Mouse (Mus musculus): ENCODE measurements around the gene Txnrd3. TPM values are rescaled to one million over a fixed set of nuclear protein-coding genes. Genes with fewer than 3 reads are reported as not detected.
A peak's percentile ranks its signal among the peaks of the same experiment; 100 is the strongest.

Txnrd3 gene
- polyA plus RNA-seq, 1 experiment from 2014 or later = 6.6 TPM

DNA sequence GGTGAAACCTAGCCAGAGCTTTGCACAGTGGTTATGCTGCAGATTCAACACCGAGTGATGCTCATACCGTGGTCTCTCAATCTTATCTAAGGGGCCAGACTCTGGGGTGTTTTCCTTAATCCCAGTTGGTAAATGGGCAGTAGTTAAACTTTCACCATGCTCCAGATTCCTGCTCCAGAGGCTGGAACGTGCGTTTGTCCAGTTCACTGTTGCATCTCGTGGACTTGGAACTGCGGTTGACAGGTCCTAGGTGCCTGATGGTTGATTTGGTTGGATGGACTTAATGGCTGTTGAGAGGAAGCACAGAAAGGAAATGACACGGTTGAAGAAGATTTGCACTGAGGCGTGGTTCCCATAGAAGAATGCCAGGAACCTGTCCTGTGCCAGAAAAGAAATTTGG, 6.1 kb downstream of the Txnrd3 start:
- H3K9ac ChIP-seq (ENCODE audit: low read depth, low read length) = no peak overlapping the region
- 69% methylated on average over 8 of the region's 8 CpGs for WGBS
- no peak for TF ChIP-seq CTCF (IDR thresholded peaks at IDR 0.05; ENCODE audit: low read depth)
- H3K9me3 ChIP-seq (ENCODE audit: control insufficient read depth) = no peaks in the 10 kb centered on the region
- H3K4me2 ChIP-seq (replicated peaks; ENCODE audit: low read depth) = no peak overlapping the region
- no peak overlapping the region for H3K4me3 ChIP-seq (ENCODE audit: low read depth, low read length)
- no peaks in the 10 kb centered on the region for H3K4me1 ChIP-seq (replicated peaks; ENCODE audit: control insufficient read depth, insufficient read depth, low read length)
- no peaks in the 10 kb centered on the region for H3K27me3 ChIP-seq (replicated peaks; ENCODE audit: control insufficient read depth, insufficient read depth, low read length)
- no peaks in the 10 kb centered on the region for H3K36me3 ChIP-seq (ENCODE audit: control insufficient read depth, insufficient read depth)
- no peak for ATAC-seq
- no peak overlapping the region for H3K27ac ChIP-seq (ENCODE audit: low read depth, low read length)

DNA sequence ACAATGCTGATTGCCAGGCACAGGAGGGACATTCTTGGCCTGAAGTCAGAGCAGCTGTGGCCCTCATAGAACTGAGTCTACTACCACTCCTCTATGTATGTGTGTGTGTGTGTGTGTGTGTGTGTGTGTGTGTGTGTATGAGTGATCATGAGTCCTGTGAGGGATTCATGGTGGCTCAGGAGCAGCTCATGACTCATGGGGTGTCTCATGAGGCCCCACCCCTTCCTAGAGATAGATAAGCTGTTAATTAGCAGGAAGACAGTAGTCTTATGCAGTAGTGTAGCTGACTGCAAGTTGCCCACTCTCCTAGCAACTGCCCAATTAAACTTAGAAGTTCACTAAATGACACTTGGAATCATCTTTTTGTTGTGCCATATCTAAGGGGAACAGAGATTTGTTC, 8.0 kb downstream of the Txnrd3 start:
- Histone ChIP-seq H3K9ac (ENCODE audit: low read depth, low read length) (no peak overlapping the region), H3K4me2 (replicated peaks; ENCODE audit: low read depth) (no peak overlapping the region), H3K27me3 (replicated peaks; ENCODE audit: control insufficient read depth, insufficient read depth, low read length) (no peaks in the 10 kb centered on the region), H3K4me1 (replicated peaks; ENCODE audit: control insufficient read depth, insufficient read depth, low read length) (no peaks in the 10 kb centered on the region), H3K36me3 (ENCODE audit: control insufficient read depth, insufficient read depth) (no peaks in the 10 kb centered on the region), H3K9me3 (ENCODE audit: control insufficient read depth) (no peaks in the 10 kb centered on the region), H3K27ac (ENCODE audit: low read depth, low read length) (no peak overlapping the region), H3K4me3 (ENCODE audit: low read depth, low read length) (no peak overlapping the region)
- ATAC-seq = no peak
- TF ChIP-seq CTCF (IDR thresholded peaks at IDR 0.05; ENCODE audit: low read depth) = no peak

DNA sequence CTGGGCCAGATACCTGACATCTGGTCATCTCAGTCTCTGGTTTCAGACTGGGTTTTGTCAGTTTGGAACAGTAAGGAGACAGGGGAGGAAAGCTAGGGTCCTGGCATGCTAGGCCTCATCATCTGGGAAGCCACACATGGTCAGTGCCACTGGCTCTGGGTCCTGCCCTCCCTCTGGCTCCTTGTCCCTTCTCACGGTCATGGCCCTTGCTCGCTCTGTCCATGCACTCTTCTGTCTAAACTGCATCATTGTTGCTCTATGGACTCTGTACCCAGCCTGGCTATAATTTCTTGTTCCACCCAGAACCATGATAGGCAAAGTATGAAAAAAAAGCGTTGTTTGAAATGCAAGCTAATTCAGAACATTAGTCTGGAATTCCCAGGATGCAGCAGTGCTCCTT, 11.2 kb downstream of the Txnrd3 start:
- no peaks in the 10 kb centered on the region for H3K36me3 ChIP-seq (ENCODE audit: control insufficient read depth, insufficient read depth)
- no peak overlapping the region for H3K9ac ChIP-seq (ENCODE audit: low read depth, low read length)
- TF ChIP-seq CTCF (IDR thresholded peaks at IDR 0.05; ENCODE audit: low read depth) = no peak
- no peak overlapping the region for H3K4me2 ChIP-seq (replicated peaks; ENCODE audit: low read depth)
- no peaks in the 10 kb centered on the region for H3K27me3 ChIP-seq (replicated peaks; ENCODE audit: control insufficient read depth, insufficient read depth, low read length)
- no peak overlapping the region for H3K27ac ChIP-seq (ENCODE audit: low read depth, low read length)
- no peaks in the 10 kb centered on the region for H3K9me3 ChIP-seq (ENCODE audit: control insufficient read depth)
- peak; percentile 38; the same call in 1 of the 2 replicates for ATAC-seq
- H3K4me1 ChIP-seq (replicated peaks; ENCODE audit: control insufficient read depth, insufficient read depth, low read length) = no peaks in the 10 kb centered on the region
- WGBS = 67% methylated on average over 3 of the region's 3 CpGs
- no peak overlapping the region for H3K4me3 ChIP-seq (ENCODE audit: low read depth, low read length)

DNA sequence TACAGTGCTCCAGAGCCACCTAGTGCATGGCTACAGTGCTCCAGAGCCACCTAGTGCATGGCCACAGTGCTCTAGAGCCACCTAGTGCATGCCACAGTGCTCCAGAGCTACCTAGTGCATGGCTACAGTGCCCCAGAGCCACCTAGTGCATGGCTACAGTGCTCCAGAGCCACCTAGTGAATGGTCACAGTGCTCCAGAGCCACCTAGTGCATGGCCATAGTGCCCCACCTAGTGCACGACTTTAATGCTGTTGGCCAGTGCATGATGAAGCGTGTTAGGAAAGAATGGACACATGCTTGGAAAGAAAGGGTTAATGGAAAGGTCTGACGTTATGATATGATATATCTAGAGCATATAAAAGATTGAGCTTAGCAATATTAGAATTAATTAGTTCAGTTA, 14.6 kb downstream of the Txnrd3 start:
- Histone ChIP-seq H3K4me1 (replicated peaks; ENCODE audit: control insufficient read depth, insufficient read depth, low read length) (no peaks in the 10 kb centered on the region), H3K4me2 (replicated peaks; ENCODE audit: low read depth) (no peak overlapping the region), H3K36me3 (ENCODE audit: control insufficient read depth, insufficient read depth) (peaks cover under 1% of the 10 kb centered on the region; the same call in 1 of the 2 replicates), H3K9me3 (ENCODE audit: control insufficient read depth) (no peaks in the 10 kb centered on the region), H3K9ac (ENCODE audit: low read depth, low read length) (no peak overlapping the region), H3K27me3 (replicated peaks; ENCODE audit: control insufficient read depth, insufficient read depth, low read length) (no peaks in the 10 kb centered on the region), H3K4me3 (ENCODE audit: low read depth, low read length) (no peak overlapping the region), H3K27ac (ENCODE audit: low read depth, low read length) (no peak overlapping the region)
- peak; percentile 33; the same call in 1 of the 2 replicates for TF ChIP-seq CTCF (IDR thresholded peaks at IDR 0.05; ENCODE audit: low read depth)
- ATAC-seq = no peak
- 76% methylated on average over 3 of the region's 3 CpGs for WGBS

DNA sequence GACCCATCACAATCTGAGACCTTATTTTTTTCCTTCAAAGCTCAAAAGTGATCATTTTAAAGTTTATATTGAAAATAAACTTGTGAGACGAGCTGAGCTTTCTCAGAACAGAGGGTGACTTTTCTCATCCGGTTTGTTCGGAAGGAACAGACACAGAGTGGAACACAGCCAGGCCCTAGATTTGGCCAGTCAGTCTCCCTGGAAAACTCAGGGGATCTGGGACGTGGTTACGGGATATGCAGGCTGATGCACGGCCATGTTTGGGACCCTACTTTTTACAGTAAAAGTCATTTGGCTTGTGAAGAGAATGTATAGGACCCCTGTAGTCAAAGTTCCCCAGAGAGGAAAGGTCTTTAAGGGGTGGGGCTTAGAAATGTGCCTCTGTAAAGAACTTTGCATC, 15.1 kb downstream of the Txnrd3 start:
- Histone ChIP-seq H3K4me3 (ENCODE audit: low read depth, low read length) (no peak overlapping the region), H3K9ac (ENCODE audit: low read depth, low read length) (no peak overlapping the region), H3K27ac (ENCODE audit: low read depth, low read length) (no peak overlapping the region), H3K27me3 (replicated peaks; ENCODE audit: control insufficient read depth, insufficient read depth, low read length) (no peaks in the 10 kb centered on the region), H3K4me2 (replicated peaks; ENCODE audit: low read depth) (no peak overlapping the region), H3K9me3 (ENCODE audit: control insufficient read depth) (no peaks in the 10 kb centered on the region), H3K4me1 (replicated peaks; ENCODE audit: control insufficient read depth, insufficient read depth, low read length) (no peaks in the 10 kb centered on the region), H3K36me3 (ENCODE audit: control insufficient read depth, insufficient read depth) (peaks cover 7% of the 10 kb centered on the region; the same call in 1 of the 2 replicates)
- no peak for TF ChIP-seq CTCF (IDR thresholded peaks at IDR 0.05; ENCODE audit: low read depth)
- WGBS = 83% methylated on average over 6 of the region's 6 CpGs
- no peak for ATAC-seq

DNA sequence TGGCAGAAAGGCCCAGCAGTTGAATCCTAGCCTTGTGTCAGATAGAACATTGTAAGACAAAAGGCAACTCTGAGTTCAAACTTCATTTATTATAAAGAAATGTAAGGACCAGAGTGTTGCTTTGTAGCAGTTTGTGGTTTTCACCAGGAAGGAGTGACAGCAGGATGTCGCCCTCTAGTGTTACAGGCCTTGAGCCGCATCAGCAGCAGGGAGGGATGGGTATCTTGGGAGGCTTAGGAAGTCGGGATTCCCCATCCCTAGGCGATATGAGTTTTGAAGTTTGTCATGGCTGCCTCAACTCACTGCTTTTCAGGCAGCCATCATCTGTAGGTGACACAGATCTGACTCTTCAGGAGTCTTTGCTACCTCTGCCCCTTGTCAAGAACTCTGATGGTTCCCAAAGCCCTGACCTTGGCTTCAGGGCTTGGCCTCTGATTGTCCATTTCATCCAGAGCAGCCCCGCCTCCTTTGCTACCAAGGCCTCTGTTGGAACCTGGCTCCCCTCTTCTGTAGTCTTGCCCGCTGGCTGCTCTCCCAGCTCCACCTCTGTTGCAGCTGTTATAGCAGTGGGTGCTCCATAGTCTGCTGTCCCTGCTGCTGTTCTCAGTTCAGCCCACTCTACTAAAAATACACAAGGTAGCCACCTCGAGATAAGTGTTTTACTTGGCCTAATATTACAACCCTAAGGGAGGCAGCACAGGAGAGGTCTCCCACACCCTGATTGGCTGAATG, 16.1 kb downstream of the Txnrd3 start:
- no peak overlapping the region for H3K4me2 ChIP-seq (replicated peaks; ENCODE audit: low read depth)
- H3K4me3 ChIP-seq (ENCODE audit: low read depth, low read length) = no peak overlapping the region
- peaks cover 9% of the 10 kb centered on the region; the same call in 1 of the 2 replicates for H3K36me3 ChIP-seq (ENCODE audit: control insufficient read depth, insufficient read depth)
- TF ChIP-seq CTCF (IDR thresholded peaks at IDR 0.05; ENCODE audit: low read depth) = peak; percentile 80
- WGBS = 30% methylated on average over 7 of the region's 7 CpGs
- H3K27me3 ChIP-seq (replicated peaks; ENCODE audit: control insufficient read depth, insufficient read depth, low read length) = no peaks in the 10 kb centered on the region
- no peak overlapping the region for H3K9ac ChIP-seq (ENCODE audit: low read depth, low read length)
- H3K27ac ChIP-seq (ENCODE audit: low read depth, low read length) = no peak overlapping the region
- no peaks in the 10 kb centered on the region for H3K4me1 ChIP-seq (replicated peaks; ENCODE audit: control insufficient read depth, insufficient read depth, low read length)
- no peaks in the 10 kb centered on the region for H3K9me3 ChIP-seq (ENCODE audit: control insufficient read depth)
- ATAC-seq = no peak

All from intestine, postnatal 0 days (tissue).